Mouse (Mus musculus) lung, postnatal 0 days (tissue): ENCODE results near the gene Sipa1l3.

Experiments used
- CTCF ChIP-seq: IDR thresholded peaks from 2 replicates; pipeline ENCODE4 v1.5.1; 2016; ENCODE audit warnings: antibody characterized with exemption, mild to moderate bottlenecking
- EP300 ChIP-seq: IDR thresholded peaks from 2 replicates; pipeline ENCODE4 v1.6.1; 2016; ENCODE audit warnings: antibody characterized with exemption, mild to moderate bottlenecking, control low read depth

DNA sequence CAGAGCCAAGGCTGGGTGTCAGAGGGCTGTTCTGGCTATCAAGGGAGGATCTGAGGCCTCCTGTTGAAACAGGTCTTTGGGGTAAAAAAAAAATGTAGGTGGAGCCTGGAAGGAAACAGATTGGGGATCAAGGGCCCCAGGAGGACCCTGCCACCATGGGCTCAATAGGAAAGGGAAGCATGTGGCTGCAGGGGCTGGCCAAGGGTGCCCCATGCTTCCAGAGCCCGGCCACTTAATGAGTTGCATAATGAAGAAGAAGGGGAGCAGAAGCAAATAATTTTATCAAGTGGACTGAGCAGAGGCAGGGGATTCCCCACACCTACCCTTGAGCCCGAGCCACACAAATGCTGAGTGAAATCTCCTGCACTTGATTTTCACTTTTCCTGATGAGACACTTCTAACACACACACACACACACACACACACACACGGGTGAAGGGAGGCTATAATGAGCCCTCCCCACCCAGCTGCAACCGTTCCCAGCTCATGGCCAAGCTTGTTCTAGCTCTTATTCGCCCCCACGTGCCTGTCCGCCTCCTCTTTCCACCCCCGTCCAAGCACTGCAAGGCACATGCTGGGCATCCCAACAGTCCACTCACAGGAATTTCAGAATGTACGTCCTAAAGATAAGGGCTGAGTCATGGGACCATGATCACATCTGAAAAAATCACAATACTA, 6.7 kb downstream of the Sipa1l3 start:
- TF ChIP-seq CTCF (no peak), EP300 (no peak)
